Mouse (Mus musculus) limb, embryonic 14.5 days (tissue): ENCODE results near the gene 9530077C05Rik. TPM values are rescaled to one million over a fixed set of nuclear protein-coding genes. Genes with fewer than 3 reads are reported as not detected.

Experiments used
- ATAC-seq: fragments of 200-750 bp; cut with Nextera tagmentation; 2 replicates; pipeline ENCODE4 v1.8.0; 2017; ENCODE audit warnings: low read depth, moderate number of reproducible peaks, moderate TSS enrichment; ENCODE audit not compliant: low FRiP score
- DNase-seq: peaks from one replicate; pipeline ENCODE4 v3.0.0-alpha.2; 2015; ENCODE audit warnings: low spot score
- H3K27ac ChIP-seq: fragments of 300-500 bp; sonication (generic); replicated peaks from 2 replicates; pipeline ENCODE4 v1.5.1; 2014; ENCODE audit warnings: low read depth, mild to moderate bottlenecking, low read length, moderate library complexity, mixed read lengths
- H3K27me3 ChIP-seq: fragments of 300-500 bp; sonication (generic); 2 replicates; pipeline ENCODE4 v1.6.1; 2014; ENCODE audit warnings: low read length, mixed read lengths; ENCODE audit not compliant: control insufficient read depth, insufficient read depth
- H3K36me3 ChIP-seq: fragments of 300-500 bp; sonication (generic); 2 replicates; pipeline ENCODE4 v1.6.1; 2014; ENCODE audit warnings: mild to moderate bottlenecking, low read length, moderate library complexity, mixed read lengths; ENCODE audit not compliant: control insufficient read depth, insufficient read depth
- H3K4me1 ChIP-seq: fragments of 300-500 bp; sonication (generic); 2 replicates; pipeline ENCODE4 v1.6.1; 2014; ENCODE audit warnings: antibody characterized with exemption, low read length, mixed read lengths; ENCODE audit not compliant: control insufficient read depth, insufficient read depth
- H3K4me2 ChIP-seq: fragments of 300-500 bp; sonication (generic); replicated peaks from 2 replicates; pipeline ENCODE4 v1.6.1; 2014; ENCODE audit warnings: low read depth, mild to moderate bottlenecking, low read length, moderate library complexity; ENCODE audit not compliant: severe bottlenecking
- H3K4me3 ChIP-seq: fragments of 300-500 bp; sonication (generic); replicated peaks from 2 replicates; pipeline ENCODE4 v1.5.1; 2014; ENCODE audit warnings: low read length
- H3K9ac ChIP-seq: fragments of 300-500 bp; sonication (generic); 2 replicates; pipeline ENCODE4 v1.6.1; 2014; ENCODE audit warnings: mild to moderate bottlenecking, low read depth, low read length, moderate library complexity; ENCODE audit not compliant: severe bottlenecking
- H3K9me3 ChIP-seq: fragments of 300-500 bp; sonication (generic); 2 replicates; pipeline ENCODE4 v1.6.1; 2016; ENCODE audit warnings: low read length; ENCODE audit not compliant: control insufficient read depth
- POLR2A ChIP-seq: fragments of 200-500 bp; IDR thresholded peaks from 2 replicates; pipeline ENCODE4 v1.8.0; 2012; ENCODE audit warnings: inconsistent platforms, mild to moderate bottlenecking, moderate library complexity, borderline replicate concordance; ENCODE audit not compliant: insufficient read depth, insufficient read length; ENCODE audit errors: extremely low read depth
- WGBS: fragments of 180-500 bp; shearing (Covaris S2); extraction: QIAGEN DNeasy Blood & Tissue Kit; methylation state at CpG from one replicate; pipeline ENCODE4 v1.1.7; 2014; 5-methylcytosine and 5-hydroxymethylcytosine counted together
- polyA plus RNA-seq, 2 experiments: library from polyadenylated mRNA; depleted of rRNA in 1 of 2; stranded (reverse) in 1 of 2; unstranded in 1 of 2; fragments of >200 nt; fragmentation: Nextera tagmentation in 1 of 2; extraction: Ambion mirVana in 1 of 2; gene quantifications; 2 replicates each; pipeline versions ENCODE4 v1.2.1 to v1.2.3; 2012 to 2014

9530077C05Rik gene
- polyA plus RNA-seq, 2 experiments: 3.6 to 5.2 TPM

DNA sequence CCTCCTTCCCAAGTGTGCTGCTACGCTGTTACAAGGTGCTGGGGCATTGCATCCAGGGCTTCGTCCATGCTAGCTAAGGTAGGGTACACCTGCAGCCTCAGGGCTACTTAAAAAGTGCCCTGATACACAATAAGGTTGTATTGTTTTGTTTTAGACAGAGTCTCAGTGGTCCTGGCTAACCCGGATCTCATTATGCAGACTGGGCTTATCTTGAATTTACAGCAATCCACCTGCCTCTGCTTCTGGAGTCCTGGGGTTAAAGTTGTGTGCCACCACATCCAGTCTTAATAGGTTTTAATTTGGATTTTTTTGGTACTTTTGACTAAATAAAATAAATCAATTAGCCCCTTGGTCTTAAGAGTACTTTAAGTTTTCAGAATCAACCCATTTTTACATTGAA, 8.6 kb downstream of the 9530077C05Rik start:
- no peak for DNase-seq

DNA sequence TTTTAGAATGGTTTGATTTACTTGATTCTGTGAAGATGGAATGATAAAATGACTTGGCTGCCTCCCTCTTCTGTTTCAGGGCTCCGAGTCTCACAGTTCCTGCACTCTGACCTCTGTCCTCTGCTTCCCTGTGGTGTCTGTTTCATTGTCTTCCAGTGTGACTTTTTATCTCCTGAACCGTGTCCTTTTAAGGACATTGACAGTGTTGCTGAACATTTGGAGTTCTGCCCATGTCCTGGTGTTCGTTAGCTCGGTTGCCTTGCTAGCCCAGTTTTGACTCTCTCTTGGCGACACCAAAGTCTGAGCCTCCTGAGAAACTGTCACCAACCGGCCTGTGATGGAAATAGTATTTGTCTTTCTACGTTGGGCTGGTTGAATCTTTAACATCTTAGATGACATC, 9.2 kb downstream of the 9530077C05Rik start:
- no peak for TF ChIP-seq POLR2A
- Histone ChIP-seq H3K4me1 (no peaks in the 10 kb centered on the region), H3K27ac (no peak overlapping the region), H3K9ac (no peak overlapping the region), H3K27me3 (no peaks in the 10 kb centered on the region), H3K4me3 (no peak overlapping the region), H3K4me2 (no peak overlapping the region), H3K36me3 (no peaks in the 10 kb centered on the region; the same call in 1 of the 2 replicates), H3K9me3 (no peaks in the 10 kb centered on the region)
- 56% methylated on average over 7 of the region's 7 CpGs for WGBS
- ATAC-seq (no peak), DNase-seq (no peak)

More for the DNA sequence above, 8.6 kb downstream of the 9530077C05Rik start:
- Histone ChIP-seq H3K27ac (no peak overlapping the region), H3K9ac (no peak overlapping the region), H3K9me3 (no peaks in the 10 kb centered on the region), H3K27me3 (no peaks in the 10 kb centered on the region), H3K36me3 (no peaks in the 10 kb centered on the region; the same call in 1 of the 2 replicates), H3K4me3 (no peak overlapping the region), H3K4me1 (no peaks in the 10 kb centered on the region), H3K4me2 (no peak overlapping the region)
- ATAC-seq: no peak
- TF ChIP-seq POLR2A: no peak
- WGBS: 85% methylated on average over 3 of the region's 3 CpGs

DNA sequence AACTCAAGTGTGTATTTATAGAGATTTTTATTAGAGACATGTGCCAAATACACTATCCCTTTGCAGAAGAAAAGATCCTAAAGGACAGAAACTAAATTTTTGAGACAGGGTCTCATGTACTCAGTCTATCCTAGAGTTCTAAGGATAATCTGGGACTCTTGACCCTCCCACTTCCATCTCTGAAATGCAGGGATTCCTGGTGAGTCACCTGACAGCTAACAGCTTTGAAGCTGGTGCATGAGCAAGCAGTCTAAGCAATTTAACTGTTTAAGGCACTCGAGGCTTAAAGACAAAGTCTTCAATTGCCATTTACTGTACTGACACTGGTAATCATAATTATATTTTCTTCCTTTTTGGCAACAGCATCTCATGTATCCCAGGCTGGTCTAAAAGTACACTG, 11.2 kb downstream of the 9530077C05Rik start:
- H3K9ac ChIP-seq: no peak overlapping the region
- no peak for DNase-seq
- no peak for TF ChIP-seq POLR2A
- H3K4me3 ChIP-seq: no peak overlapping the region
- 48% methylated on average over 1 of the region's 1 CpGs for WGBS
- H3K9me3 ChIP-seq: no peaks in the 10 kb centered on the region
- H3K27ac ChIP-seq: no peak overlapping the region
- no peaks in the 10 kb centered on the region; the same call in 1 of the 2 replicates for H3K36me3 ChIP-seq
- ATAC-seq: no peak
- no peaks in the 10 kb centered on the region for H3K27me3 ChIP-seq
- no peaks in the 10 kb centered on the region for H3K4me1 ChIP-seq
- H3K4me2 ChIP-seq: no peak overlapping the region

DNA sequence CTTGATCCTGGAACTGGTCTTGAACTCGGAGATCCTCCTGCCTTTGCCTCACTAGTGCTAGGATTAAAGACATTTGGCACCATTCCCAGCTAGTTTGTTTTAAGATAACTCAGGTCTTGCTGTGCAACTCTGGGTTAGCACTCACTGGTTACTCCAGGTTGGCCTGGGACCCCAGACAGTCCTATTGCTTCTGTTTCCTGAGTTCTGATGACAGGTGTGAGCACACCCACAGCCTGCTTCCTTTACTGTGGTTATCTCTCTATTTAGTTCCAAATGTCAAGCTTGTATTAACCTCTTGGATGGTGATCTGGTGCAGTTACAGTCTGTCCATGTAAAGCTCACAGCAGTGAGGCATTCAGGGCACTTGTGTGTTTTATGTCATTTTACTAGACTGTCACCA, 12.2 kb downstream of the 9530077C05Rik start:
- Histone ChIP-seq H3K4me1 (peaks cover 3% of the 10 kb centered on the region; the same call in 1 of the 2 replicates), H3K4me2 (no peak overlapping the region), H3K9ac (no peak overlapping the region), H3K36me3 (no peaks in the 10 kb centered on the region; the same call in 1 of the 2 replicates), H3K27ac (no peak overlapping the region), H3K9me3 (no peaks in the 10 kb centered on the region), H3K27me3 (no peaks in the 10 kb centered on the region), H3K4me3 (no peak overlapping the region)
- DNase-seq (no peak), ATAC-seq (no peak)
- TF ChIP-seq POLR2A: no peak
- 62% methylated on average over 1 of the region's 1 CpGs for WGBS

DNA sequence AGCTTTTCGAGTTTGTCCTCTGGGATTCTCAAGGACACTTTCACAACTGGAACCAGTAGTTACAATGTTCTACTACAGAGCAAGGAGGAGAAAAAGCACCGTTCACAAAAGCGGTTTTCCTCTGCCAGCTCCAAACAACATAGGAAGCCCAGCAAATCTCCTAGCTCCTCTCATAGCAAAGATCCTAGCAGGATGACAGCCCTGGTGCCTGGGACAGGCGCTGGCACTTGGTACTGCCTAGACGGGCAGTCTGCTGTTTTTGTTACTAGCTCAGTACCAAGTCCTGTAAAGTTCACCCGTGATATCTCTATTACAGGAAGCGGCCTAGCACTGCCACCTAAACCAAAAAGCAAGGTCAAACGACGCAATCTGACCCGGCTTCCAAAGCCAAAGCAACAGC, 12.9 kb downstream of the 9530077C05Rik start:
- DNase-seq (no peak), ATAC-seq (no peak)
- no peak overlapping the region for H3K9ac ChIP-seq
- TF ChIP-seq POLR2A: no peak
- no peaks in the 10 kb centered on the region for H3K9me3 ChIP-seq
- H3K4me3 ChIP-seq: no peak overlapping the region
- H3K4me2 ChIP-seq: no peak overlapping the region
- 78% methylated on average over 10 of the region's 10 CpGs for WGBS
- no peaks in the 10 kb centered on the region for H3K27me3 ChIP-seq
- H3K27ac ChIP-seq: no peak overlapping the region
- H3K36me3 ChIP-seq: no peaks in the 10 kb centered on the region; the same call in 1 of the 2 replicates
- H3K4me1 ChIP-seq: peaks cover 9% of the 10 kb centered on the region

DNA sequence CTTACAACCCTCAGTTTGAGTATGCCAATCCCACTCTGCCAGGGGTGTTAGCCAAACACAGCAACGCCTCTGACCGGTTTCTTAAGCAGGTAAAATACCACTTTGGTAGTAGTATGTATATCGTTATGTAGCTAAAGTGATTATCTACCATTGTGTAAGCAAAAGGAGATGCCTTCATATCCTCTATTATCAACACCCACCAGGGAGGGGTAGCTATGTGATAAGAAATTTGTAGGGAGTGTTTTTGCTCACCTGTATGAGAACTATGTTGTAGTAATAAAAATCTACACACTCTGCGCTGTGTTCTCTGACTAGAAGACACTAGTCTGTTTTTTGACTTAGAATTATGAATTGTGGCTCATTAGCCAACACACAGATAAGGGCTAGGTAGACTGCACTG, 13.4 kb downstream of the 9530077C05Rik start:
- DNase-seq (no peak), ATAC-seq (no peak)
- Histone ChIP-seq H3K9me3 (no peaks in the 10 kb centered on the region), H3K9ac (no peak overlapping the region), H3K4me1 (peaks cover 14% of the 10 kb centered on the region), H3K27ac (no peak overlapping the region), H3K4me3 (no peak overlapping the region), H3K36me3 (no peaks in the 10 kb centered on the region; the same call in 1 of the 2 replicates), H3K27me3 (no peaks in the 10 kb centered on the region), H3K4me2 (no peak overlapping the region)
- TF ChIP-seq POLR2A: no peak
- 91% methylated on average over 4 of the region's 4 CpGs for WGBS
